Mouse (Mus musculus): ENCODE data around the gene Nav2. TPM values are rescaled to one million over a fixed set of nuclear protein-coding genes. Genes with fewer than 3 reads are reported as not detected.

The Nav2 gene
- total and polyA plus RNA-seq, 3 experiments, result 2.0 to 2.7 TPM; not detected in 1

GRCm38 (mm10) chr7:49266422-49266821 lies 357.9 kb downstream of the Nav2 start:
- no peaks in the 10 kb centered on the region for H3K27me3 ChIP-seq (ENCODE audit: control insufficient read depth in 1 of 2, insufficient read depth in 2 of 2, low read length in 2 of 2)
- H3K27ac ChIP-seq (ENCODE audit: control insufficient read depth, low read depth, low read length), result no peak overlapping the region
- DNase-seq (ENCODE audit: low read depth, low spot score), result no peak
- no peak overlapping the region for H3K9ac ChIP-seq (ENCODE audit: control insufficient read depth, low read depth, low read length, poor library complexity, severe bottlenecking)
- H3K9me3 ChIP-seq (replicated peaks; ENCODE audit: insufficient read depth, low read length), result no peaks in the 10 kb centered on the region
- H3K36me3 ChIP-seq (ENCODE audit: control insufficient read depth in 1 of 2, insufficient read depth in 2 of 2, low read length in 2 of 2), result peaks cover 0 to under 1% of the 10 kb centered on the region in 2 experiments; a peak in 1 of 4 replicates
- TF ChIP-seq ZNF384 (IDR thresholded peaks at IDR 0.05; ENCODE audit: low read depth, low read length), result no peak
- TF ChIP-seq POLR2AphosphoS5 (IDR thresholded peaks at IDR 0.05; ENCODE audit: borderline replicate concordance, low read depth, low read length), result no peak
- TF ChIP-seq RCOR1 (IDR thresholded peaks at IDR 0.05; ENCODE audit: low read depth, low read length), result no peak
- no peak for TF ChIP-seq BHLHE40 (IDR thresholded peaks at IDR 0.05; ENCODE audit: borderline replicate concordance, low read depth, low read length)
- no peak for TF ChIP-seq NRF1 (IDR thresholded peaks at IDR 0.05; ENCODE audit: insufficient read depth, low read depth, low read length, poor library complexity, severe bottlenecking)
- no peak for TF ChIP-seq SIN3A (IDR thresholded peaks at IDR 0.05; ENCODE audit: low read length)
- TF ChIP-seq MEF2A (IDR thresholded peaks at IDR 0.05; ENCODE audit: extremely low read depth, insufficient replicate concordance, low read depth, low read length, poor library complexity, severe bottlenecking), result no peak
- TF ChIP-seq POLR2AphosphoS2 (IDR thresholded peaks at IDR 0.05; ENCODE audit: low read length), result no peak
- no peak for TF ChIP-seq ZKSCAN1 (IDR thresholded peaks at IDR 0.05; ENCODE audit: low read depth, low read length)
- no peak for TF ChIP-seq UBTF (IDR thresholded peaks at IDR 0.05; ENCODE audit: borderline replicate concordance, insufficient read depth, low read depth, low read length)
- TF ChIP-seq CHD1 (IDR thresholded peaks at IDR 0.05; ENCODE audit: low read depth, low read length), result no peak
- no peaks in the 10 kb centered on the region for H3K79me2 ChIP-seq (ENCODE audit: control insufficient read depth, insufficient read depth, low read length, poor library complexity)
- no peak overlapping the region for H3K4me3 ChIP-seq (ENCODE audit: control insufficient read depth in 1 of 2, insufficient read depth in 1 of 2, low read depth in 2 of 2, low read length in 2 of 2)
- peaks cover 0 to 2% of the 10 kb centered on the region in 2 experiments; a peak in 2 of 4 replicates for H3K4me1 ChIP-seq (ENCODE audit: control insufficient read depth in 1 of 2, insufficient read depth in 2 of 2, low read length in 2 of 2)

DNA sequence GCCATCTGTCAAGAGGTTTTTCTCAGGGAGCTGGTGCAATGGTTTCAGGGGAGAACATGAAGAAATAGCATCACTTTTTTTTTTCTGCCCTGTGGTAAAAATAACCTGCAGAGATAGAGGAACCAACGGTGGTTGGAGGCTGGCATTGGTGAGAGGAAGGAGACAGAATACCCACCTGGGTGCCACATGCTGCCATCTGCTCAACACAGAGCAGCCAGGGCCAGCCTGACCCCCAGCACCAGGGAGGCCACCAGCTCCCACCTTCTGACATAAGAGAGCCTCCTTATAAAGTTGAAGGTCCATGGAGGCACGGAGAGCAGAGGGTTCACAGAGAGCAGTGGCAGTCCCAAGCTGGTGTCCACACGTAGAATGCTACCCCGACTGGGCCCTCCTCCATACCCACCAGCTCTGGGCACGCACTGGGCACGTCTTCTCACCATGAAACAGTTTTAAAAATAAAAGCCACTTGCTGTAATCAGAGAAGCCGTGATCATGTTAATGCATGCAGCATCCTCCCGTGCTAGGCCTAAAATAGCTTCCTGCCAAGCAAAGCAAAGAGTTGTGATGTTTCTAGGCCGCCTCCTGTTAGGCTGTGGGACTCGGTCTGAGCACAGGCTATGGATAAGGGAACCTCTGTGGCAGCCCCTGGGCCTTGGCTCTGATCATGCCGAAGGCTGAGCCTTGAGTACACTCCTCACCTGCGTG lies 359.3 kb downstream of the Nav2 start:
- Histone ChIP-seq H3K27ac (ENCODE audit: control insufficient read depth, low read depth, low read length) (no peak overlapping the region), H3K9ac (ENCODE audit: control insufficient read depth, low read depth, low read length, poor library complexity, severe bottlenecking) (no peak overlapping the region), H3K36me3 (ENCODE audit: control insufficient read depth in 1 of 2, insufficient read depth in 2 of 2, low read length in 2 of 2) (peaks cover 0 to 6% of the 10 kb centered on the region in 2 experiments; a peak in 2 of 4 replicates), H3K79me2 (ENCODE audit: control insufficient read depth, insufficient read depth, low read length, poor library complexity) (no peaks in the 10 kb centered on the region), H3K4me1 (ENCODE audit: control insufficient read depth in 1 of 2, insufficient read depth in 2 of 2, low read length in 2 of 2) (peaks cover 2% of the 10 kb centered on the region in 2 experiments), H3K27me3 (ENCODE audit: control insufficient read depth in 1 of 2, insufficient read depth in 2 of 2, low read length in 2 of 2) (no peaks in the 10 kb centered on the region), H3K9me3 (replicated peaks; ENCODE audit: insufficient read depth, low read length) (no peaks in the 10 kb centered on the region), H3K4me3 (ENCODE audit: control insufficient read depth in 1 of 2, insufficient read depth in 1 of 2, low read depth in 2 of 2, low read length in 2 of 2) (no peak overlapping the region)
- no peak for DNase-seq (ENCODE audit: low read depth, low spot score)
- TF ChIP-seq ELF1 (IDR thresholded peaks at IDR 0.05; ENCODE audit: low read depth, low read length) (no peak), ZC3H11A (IDR thresholded peaks at IDR 0.05; ENCODE audit: low read depth, low read length) (no peak), BHLHE40 (IDR thresholded peaks at IDR 0.05; ENCODE audit: borderline replicate concordance, low read depth, low read length) (no peak), TCF12 (IDR thresholded peaks at IDR 0.05; ENCODE audit: low read depth, low read length) (no peak), ZKSCAN1 (IDR thresholded peaks at IDR 0.05; ENCODE audit: low read depth, low read length) (no peak), POLR2AphosphoS2 (IDR thresholded peaks at IDR 0.05; ENCODE audit: low read length) (no peak), POLR2A (IDR thresholded peaks at IDR 0.05; ENCODE audit: control insufficient read depth in 1 of 2, insufficient read depth in 1 of 2, low read depth in 1 of 2, low read length in 2 of 2, poor library complexity in 1 of 2) (no peak), GATA1 (IDR thresholded peaks at IDR 0.05; ENCODE audit: low read depth, low read length) (no peak), SIN3A (IDR thresholded peaks at IDR 0.05; ENCODE audit: low read length) (no peak), MAX (IDR thresholded peaks at IDR 0.05; ENCODE audit: low read length) (no peak), USF2 (IDR thresholded peaks at IDR 0.05; ENCODE audit: borderline replicate concordance in 1 of 2, insufficient read depth in 1 of 2, low read depth in 1 of 2, low read length in 2 of 2) (no peak)

Measured in MEL (cell line).